Mouse (Mus musculus): ENCODE data around the gene Btbd9.

- TF ChIP-seq POLR2A (IDR thresholded peaks at IDR 0.05; ENCODE audit: borderline replicate concordance, insufficient read depth, low read length) (no peak), CTCF (IDR thresholded peaks at IDR 0.05; ENCODE audit: borderline replicate concordance, insufficient read depth, low read depth, low read length) (no peak)
These were observed 31.7 kb upstream of the Btbd9 start for GRCm38 (mm10) chr17:30607909-30608495.
